Mouse (Mus musculus): ENCODE measurements at regions not wholly inside any gene's neighbourhood (a gene's known extent, or its start where the extent isn't known, plus 50 kb on each side); places are given as distances from the start of the nearest gene placed in this dataset.
A peak's percentile ranks its signal among the peaks of the same experiment; 100 is the strongest.

GRCm38 (mm10) chr16:76194291-76194690 lies 172.2 kb upstream of the Samsn1 start:
- ATAC-seq (replicated peaks; ENCODE audit: low FRiP score, low TSS enrichment, poor library complexity, severe bottlenecking) = no peak

DNA sequence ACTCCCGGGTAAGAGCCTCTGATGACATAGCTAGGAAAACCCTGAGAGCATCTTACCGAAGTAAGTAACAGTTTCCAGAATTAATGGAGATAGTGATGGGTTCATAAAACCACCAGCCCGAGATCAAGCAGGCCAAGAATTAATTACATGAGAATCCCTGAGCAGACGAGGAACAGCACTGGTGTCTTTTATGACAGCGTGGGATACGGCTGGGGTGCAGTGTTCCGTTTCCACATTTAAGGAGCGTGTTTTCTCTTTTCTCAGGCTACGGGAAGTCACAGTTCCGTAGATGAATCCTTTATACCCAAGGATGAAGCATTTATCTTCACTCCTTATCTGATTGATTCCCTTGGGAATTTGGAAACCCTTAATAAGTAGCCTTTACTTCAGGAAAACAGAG lies 169.1 kb upstream of the Samsn1 start:
- no peak for ATAC-seq (replicated peaks; ENCODE audit: low FRiP score, low TSS enrichment, poor library complexity, severe bottlenecking)

DNA sequence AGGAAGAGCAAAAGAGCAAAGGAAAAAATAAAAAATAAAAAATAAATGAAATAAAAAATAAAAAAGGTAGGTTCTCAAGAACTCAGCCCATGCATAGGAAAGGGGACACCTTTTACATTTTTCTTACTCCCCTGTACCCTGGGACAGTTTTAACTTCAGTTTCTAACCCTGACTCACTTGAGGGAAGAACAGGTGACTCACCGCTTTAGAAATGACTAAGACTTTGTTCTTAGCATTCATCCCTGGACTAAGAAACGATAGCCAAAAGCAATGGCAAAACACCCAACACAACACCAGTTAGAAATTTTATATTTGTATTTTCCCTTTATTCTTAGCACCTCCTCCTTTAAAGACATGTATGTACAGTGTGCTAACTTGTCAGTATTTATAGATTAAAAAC lies 161.5 kb upstream of the Samsn1 start:
- ATAC-seq (replicated peaks; ENCODE audit: low FRiP score, low TSS enrichment, poor library complexity, severe bottlenecking) = no peak

DNA sequence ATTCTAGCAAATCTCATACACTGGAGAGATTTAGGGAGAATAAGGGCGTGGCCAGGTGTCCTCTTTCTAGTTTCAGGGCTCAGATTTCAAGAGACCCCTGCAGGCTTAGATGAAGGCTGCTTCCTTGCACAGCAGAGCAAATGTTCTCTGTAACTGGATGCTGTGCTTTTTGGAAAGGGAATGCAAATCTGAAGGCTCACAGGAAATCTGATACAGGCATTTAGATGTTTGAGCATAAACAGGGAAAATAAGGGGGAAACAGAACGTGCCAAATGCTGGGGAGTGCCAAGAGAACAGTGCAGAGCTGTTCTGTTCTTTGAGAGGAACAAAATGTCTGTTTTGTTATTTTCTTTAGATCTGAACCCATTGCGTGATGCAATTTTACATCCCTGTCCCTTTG lies 161.0 kb upstream of the Samsn1 start:
- ATAC-seq (replicated peaks; ENCODE audit: low FRiP score, low TSS enrichment, poor library complexity, severe bottlenecking) = no peak

DNA sequence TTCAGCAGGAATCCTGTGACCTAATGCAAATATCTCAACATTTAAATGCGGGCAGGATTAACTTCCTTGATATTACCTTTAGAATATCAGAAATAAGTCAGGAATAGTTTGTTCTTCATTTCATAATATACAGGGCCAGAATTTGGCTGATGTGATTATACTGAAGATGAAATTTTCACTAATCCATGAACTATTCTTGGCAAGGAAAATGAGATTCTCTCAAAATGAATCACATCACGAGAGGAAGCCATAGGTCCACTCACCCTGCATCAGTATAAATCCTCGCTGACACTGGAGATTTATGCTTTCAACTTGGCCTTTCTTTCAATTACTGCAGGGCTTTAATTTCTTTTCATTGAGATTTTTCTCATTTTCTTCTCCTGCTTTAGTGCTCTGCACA lies 159.5 kb upstream of the Samsn1 start:
- ATAC-seq (replicated peaks; ENCODE audit: low FRiP score, low TSS enrichment, poor library complexity, severe bottlenecking) = no peak

GRCm38 (mm10) chr16:76167651-76168050 lies 145.6 kb upstream of the Samsn1 start:
- no peak for ATAC-seq (replicated peaks; ENCODE audit: low FRiP score, low TSS enrichment, poor library complexity, severe bottlenecking)

- ATAC-seq (replicated peaks; ENCODE audit: low FRiP score, low TSS enrichment, poor library complexity, severe bottlenecking) = no peak
These were observed 138.8 kb upstream of the Samsn1 start for GRCm38 (mm10) chr16:76160879-76161278.

DNA sequence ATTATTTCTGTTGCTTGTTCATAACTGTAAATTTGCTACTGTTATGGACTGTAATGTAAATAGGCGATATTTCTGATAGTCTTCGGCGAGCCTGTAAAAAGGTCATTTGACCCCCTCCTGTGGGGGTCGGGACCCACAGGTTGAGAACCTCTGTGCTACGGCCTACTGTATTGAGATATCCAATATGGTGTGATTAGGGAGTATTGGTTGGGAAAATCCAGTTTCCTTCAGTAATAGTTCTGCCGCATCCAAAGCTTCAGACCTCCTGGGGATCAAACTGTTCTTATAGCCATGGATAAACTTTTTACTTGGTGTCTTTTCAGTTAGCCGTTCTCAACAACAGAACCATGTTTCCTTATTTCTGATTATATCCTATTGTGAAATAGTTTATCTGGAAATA lies 136.5 kb upstream of the Samsn1 start:
- ATAC-seq (replicated peaks; ENCODE audit: low FRiP score, low TSS enrichment, poor library complexity, severe bottlenecking) = no peak

- ATAC-seq (replicated peaks; ENCODE audit: low FRiP score, low TSS enrichment, poor library complexity, severe bottlenecking) = no peak
These were observed 131.9 kb upstream of the Samsn1 start for GRCm38 (mm10) chr16:76153766-76154525.

DNA sequence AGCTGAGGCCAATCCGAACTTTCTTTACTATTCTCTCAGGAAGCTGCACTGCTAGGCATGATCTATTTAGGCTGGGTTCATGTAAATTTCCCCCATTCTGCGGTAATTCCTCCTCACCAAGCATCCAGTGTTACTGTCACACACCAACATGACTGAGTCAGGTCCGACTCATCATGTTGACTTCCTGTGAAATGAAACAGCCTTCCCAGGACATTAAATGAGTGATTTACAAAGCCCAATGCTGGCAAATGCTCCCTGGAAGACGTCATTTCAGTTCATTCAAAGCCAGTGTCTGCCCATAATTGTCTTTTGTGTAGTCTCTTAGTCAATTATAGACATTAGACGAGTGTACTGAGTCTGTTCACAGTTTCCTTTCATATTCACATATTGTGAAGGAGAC lies 127.5 kb upstream of the Samsn1 start:
- no peak for ATAC-seq (replicated peaks; ENCODE audit: low FRiP score, low TSS enrichment, poor library complexity, severe bottlenecking)

DNA sequence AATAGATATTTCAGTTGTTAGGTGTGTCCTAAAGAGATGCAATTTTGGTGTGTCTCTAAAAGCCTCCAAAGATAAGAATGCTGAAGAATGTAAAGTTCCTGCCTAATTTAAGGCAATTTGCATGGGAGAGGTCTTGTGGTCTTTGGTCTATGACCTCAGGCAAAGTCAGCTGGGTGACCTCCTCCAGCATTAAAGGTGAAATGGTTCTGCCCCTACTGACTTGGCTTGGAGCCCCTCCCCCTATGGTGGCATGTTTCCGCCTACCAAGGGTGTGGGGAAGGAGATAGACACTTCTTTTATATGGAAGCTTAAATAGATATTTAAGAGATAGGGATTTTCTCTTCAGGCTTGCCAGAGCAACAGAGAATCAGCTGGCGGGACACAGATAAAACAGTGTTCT lies 111.8 kb upstream of the Samsn1 start:
- ATAC-seq (replicated peaks; ENCODE audit: low FRiP score, low TSS enrichment, poor library complexity, severe bottlenecking) = peak; percentile 60

- ATAC-seq (replicated peaks; ENCODE audit: low FRiP score, low TSS enrichment, poor library complexity, severe bottlenecking) = no peak
These were observed 108.4 kb upstream of the Samsn1 start for GRCm38 (mm10) chr16:76130486-76130885.

DNA sequence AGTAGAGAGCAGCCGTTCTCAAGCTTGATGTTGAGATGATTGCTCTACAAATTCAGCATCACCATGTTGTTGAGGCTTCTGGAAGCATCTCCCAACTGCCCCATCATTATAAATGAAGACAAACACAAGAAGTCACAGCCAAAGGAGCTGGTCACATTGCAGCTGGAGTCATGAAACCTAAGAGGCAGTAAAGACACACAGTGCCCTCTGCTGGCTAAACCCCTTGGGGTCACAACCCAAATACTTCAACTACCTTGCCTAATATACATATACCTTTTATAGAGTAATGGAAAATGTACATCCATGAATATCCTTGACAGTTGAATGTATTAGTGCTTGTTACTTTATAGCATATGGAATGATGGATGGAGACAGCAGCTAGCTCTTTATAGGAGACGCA lies 107.9 kb upstream of the Samsn1 start:
- peak; percentile 82 for ATAC-seq (replicated peaks; ENCODE audit: low FRiP score, low TSS enrichment, poor library complexity, severe bottlenecking)

- 0 out of 2 replicates have a peak, but pooled peaks have one; percentile 51 for ATAC-seq (replicated peaks; ENCODE audit: low FRiP score, low TSS enrichment, poor library complexity, severe bottlenecking)
These were observed 100.9 kb upstream of the Samsn1 start for GRCm38 (mm10) chr16:76123021-76123384.

GRCm38 (mm10) chr16:76122172-76123020 lies 100.3 kb upstream of the Samsn1 start:
- ATAC-seq (replicated peaks; ENCODE audit: low FRiP score, low TSS enrichment, poor library complexity, severe bottlenecking) = peak; percentile 51

DNA sequence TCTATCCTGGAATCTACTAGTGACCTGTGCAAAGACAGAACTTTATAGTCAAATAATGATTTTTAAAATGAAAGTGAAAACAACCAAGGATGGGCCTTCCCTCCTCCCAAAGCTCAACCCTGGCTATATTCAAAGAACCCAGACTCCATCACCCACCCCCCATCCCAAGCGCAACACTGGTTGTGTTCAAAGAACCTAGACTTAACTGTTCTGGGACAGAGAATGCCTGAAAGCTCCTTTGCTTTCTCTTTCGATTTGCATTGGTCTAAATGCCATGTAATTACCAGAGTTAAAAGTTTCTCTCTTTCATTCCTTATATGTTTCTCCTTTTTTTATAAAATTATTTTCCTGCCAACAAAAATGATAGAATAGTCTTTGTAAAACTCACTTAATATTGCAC lies 98.6 kb upstream of the Samsn1 start:
- no peak for ATAC-seq (replicated peaks; ENCODE audit: low FRiP score, low TSS enrichment, poor library complexity, severe bottlenecking)

DNA sequence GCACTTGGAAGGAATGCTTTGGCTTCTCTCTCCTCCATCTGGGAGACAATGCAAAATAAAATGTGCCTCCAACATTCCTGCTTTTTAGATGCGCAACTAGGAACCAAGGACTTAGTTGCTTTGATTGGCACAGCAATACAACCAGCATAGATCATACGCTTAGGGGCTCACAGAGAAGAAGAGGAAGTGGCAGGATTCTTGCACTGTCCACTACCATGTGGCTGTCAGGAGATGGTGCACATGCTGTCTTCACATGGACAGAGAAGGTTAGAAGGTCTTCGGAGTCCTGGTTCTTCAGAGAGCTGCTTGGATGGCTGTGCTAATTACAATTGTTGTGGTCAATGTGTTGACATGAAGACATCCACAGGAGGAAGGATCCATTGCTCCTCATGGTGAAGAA lies 88.3 kb upstream of the Samsn1 start:
- ATAC-seq (replicated peaks; ENCODE audit: low FRiP score, low TSS enrichment, poor library complexity, severe bottlenecking) = no peak

GRCm38 (mm10) chr16:76108464-76108863 lies 86.4 kb upstream of the Samsn1 start:
- no peak for ATAC-seq (replicated peaks; ENCODE audit: low FRiP score, low TSS enrichment, poor library complexity, severe bottlenecking)

DNA sequence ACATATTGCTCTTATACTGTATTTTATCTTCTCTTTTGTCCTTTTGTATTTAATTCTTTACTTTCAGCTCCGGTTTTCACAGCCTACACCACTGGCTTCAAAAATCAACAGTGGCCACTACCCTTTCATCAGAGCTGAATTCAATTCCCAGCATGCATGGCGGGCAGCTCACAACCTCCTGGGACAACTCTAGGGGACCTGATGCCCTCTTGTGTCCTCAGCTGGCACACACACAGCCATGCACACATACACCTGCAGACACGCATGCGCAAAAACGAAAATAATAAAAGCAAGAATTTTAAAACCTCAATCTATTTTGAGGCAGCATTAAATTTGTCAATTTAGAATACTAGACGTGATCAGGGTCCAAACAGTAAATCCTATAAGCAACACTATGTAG lies 82.6 kb upstream of the Samsn1 start:
- no peak for ATAC-seq (replicated peaks; ENCODE audit: low FRiP score, low TSS enrichment, poor library complexity, severe bottlenecking)

DNA sequence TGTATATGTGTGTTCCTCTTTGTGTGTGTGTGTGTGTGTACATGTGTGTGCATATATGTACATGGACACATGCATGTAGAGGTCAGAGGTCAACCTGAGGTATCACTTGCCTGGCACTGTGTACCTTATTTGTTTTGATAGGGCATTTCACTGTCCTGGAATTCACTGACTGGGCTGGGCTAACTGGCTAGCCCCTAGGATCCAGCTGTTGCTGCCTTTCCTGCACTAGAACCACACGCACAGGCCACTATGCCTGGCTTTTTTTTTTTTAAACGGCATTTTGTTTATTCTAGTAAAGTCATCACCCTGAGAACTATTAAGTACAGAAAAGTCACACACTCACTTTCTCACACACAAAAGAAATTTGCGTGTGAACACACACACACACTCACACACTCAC lies 79.7 kb upstream of the Samsn1 start:
- no peak for ATAC-seq (replicated peaks; ENCODE audit: low FRiP score, low TSS enrichment, poor library complexity, severe bottlenecking)

DNA sequence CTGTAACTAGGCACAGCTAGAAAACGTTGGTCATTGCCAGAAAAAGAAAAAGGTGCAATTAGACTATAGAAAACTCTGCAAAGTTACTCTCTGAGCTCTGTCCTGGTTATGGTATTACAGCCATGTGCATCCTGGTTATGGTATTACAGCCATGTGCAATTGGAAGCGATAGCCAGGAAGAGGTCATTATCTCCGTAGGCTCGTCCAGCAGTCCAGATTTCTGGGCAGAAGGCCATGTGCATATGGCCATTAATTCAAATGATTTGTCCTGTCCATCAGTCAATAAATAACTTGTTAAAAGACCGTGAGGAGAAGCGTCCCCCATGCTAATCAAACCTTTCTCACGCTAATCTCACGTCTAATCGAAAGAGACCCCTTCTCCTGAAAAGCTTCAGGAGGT lies 75.7 kb upstream of the Samsn1 start:
- ATAC-seq (replicated peaks; ENCODE audit: low FRiP score, low TSS enrichment, poor library complexity, severe bottlenecking) = no peak

All from megakaryocyte-erythroid progenitor cell, adult 5-6 weeks (primary cell).